Mouse (Mus musculus): ENCODE data around the gene Gm49405. TPM values are rescaled to one million over a fixed set of nuclear protein-coding genes. Genes with fewer than 3 reads are reported as not detected.
A peak's percentile ranks its signal among the peaks of the same experiment; 100 is the strongest.

The Gm49405 gene
- total and polyA plus RNA-seq, 3 experiments: 3.6 to 5.7 TPM; not detected in 1

DNA sequence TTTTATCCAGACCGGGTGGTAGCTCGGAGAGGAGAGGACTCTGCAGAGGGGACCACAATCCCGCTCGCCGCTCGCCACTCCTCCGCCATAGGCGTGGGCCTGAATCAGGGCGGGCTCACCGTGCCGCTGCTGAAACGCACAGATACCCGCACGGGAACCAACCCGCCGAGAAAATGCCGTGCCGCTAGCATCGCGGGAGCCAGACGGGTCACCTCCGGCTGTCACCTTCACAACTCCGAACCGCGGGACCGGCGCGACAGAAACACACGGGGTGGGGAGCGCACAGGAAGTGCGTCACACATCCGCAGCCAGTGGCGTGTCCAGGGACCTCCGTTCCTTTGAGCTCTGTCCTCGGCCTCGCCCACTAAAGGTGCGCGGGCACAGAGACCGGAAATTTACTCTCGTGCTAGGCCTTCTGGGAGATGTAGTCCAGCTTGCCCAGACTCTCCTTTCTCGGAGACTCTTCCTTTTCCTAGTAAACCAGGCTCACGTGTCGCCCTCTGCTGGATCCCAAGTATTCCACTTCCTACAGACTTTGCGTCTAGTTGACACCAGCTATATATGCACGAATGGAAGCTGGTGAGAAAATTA, 12.1 kb downstream of the Gm49405 start, which contains the start of gene Ndufv1 (continued):
- TF ChIP-seq E2F4 (IDR thresholded peaks at IDR 0.05; ENCODE audit: borderline replicate concordance, low read depth, low read length) (peak; percentile 62; the same call in 1 of the 2 replicates), ETS1 (IDR thresholded peaks at IDR 0.05; ENCODE audit: low read depth, low read length) (no peak), GATA1 (IDR thresholded peaks at IDR 0.05; ENCODE audit: low read depth, low read length) (no peak)

DNA sequence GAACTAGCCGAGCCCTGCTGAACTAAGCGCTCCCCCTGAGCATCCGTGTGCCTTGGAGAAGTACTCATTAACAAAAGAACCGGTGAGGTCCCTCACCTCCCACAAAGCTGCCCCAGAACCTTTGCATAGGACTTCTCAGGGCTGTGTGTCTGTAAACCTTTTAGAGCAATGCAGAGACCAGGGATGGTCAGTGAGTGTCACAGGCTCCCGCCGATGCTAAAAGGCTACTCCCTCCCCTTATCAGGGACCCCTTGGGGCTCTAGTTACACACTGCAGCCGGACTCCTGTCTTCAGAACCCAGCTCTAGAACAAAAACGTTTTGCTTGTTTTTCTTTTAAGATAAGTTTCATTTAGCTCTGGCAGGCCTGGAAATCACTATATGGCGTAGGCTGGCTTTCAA, 12.6 kb downstream of the Gm49405 start:
- peaks cover 0 to 7% of the 10 kb centered on the region in 2 experiments; a peak in 2 of 4 replicates for H3K4me1 ChIP-seq (ENCODE audit: control insufficient read depth in 1 of 2, insufficient read depth in 2 of 2, low read length in 2 of 2)
- peak overlapping the region; percentile 26; the same call in 1 of the 2 replicates for H3K27ac ChIP-seq (ENCODE audit: control insufficient read depth, low read depth, low read length)
- H3K79me2 ChIP-seq (ENCODE audit: control insufficient read depth, insufficient read depth, low read length, poor library complexity): peaks cover 10% of the 10 kb centered on the region
- peaks cover 0 to 8% of the 10 kb centered on the region in 2 experiments; a peak in 2 of 4 replicates for H3K36me3 ChIP-seq (ENCODE audit: control insufficient read depth in 1 of 2, insufficient read depth in 2 of 2, low read length in 2 of 2)
- H3K9me3 ChIP-seq (replicated peaks; ENCODE audit: insufficient read depth, low read length): no peaks in the 10 kb centered on the region
- no peak for DNase-seq (ENCODE audit: low read depth, low spot score)
- H3K4me3 ChIP-seq (ENCODE audit: control insufficient read depth in 1 of 2, insufficient read depth in 1 of 2, low read depth in 2 of 2, low read length in 2 of 2): peak overlapping the region; percentile 42 to 88
- H3K9ac ChIP-seq (ENCODE audit: control insufficient read depth, low read depth, low read length, poor library complexity, severe bottlenecking): peak overlapping the region; percentile 70
- TF ChIP-seq BHLHE40 (IDR thresholded peaks at IDR 0.05; ENCODE audit: borderline replicate concordance, low read depth, low read length) (0 out of 2 replicates have a peak, but pooled peaks have one; percentile 1), POLR2AphosphoS2 (IDR thresholded peaks at IDR 0.05; ENCODE audit: low read length) (no peak), JUND (IDR thresholded peaks at IDR 0.05; ENCODE audit: low read depth, low read length) (no peak), ZKSCAN1 (IDR thresholded peaks at IDR 0.05; ENCODE audit: low read depth, low read length) (no peak), ETS1 (IDR thresholded peaks at IDR 0.05; ENCODE audit: low read depth, low read length) (0 out of 2 replicates have a peak, but pooled peaks have one; percentile 6), EP300 (IDR thresholded peaks at IDR 0.05; ENCODE audit: low read depth in 1 of 2, low read length in 2 of 2) (no peak), HCFC1 (IDR thresholded peaks at IDR 0.05; ENCODE audit: low read depth, low read length) (no peak), MAFK (IDR thresholded peaks at IDR 0.05; ENCODE audit: borderline replicate concordance, low read depth, low read length) (no peak), CHD2 (IDR thresholded peaks at IDR 0.05; ENCODE audit: low read length) (no peak), USF1 (IDR thresholded peaks at IDR 0.05; ENCODE audit: low read depth, low read length) (no peak), SMC3 (IDR thresholded peaks at IDR 0.05; ENCODE audit: low read depth, low read length) (no peak), TAL1 (IDR thresholded peaks at IDR 0.05; ENCODE audit: low read length) (no peak), MYB (IDR thresholded peaks at IDR 0.05; ENCODE audit: low read depth, low read length) (no peak), MXI1 (IDR thresholded peaks at IDR 0.05; ENCODE audit: low read depth, low read length) (no peak)
- H3K27me3 ChIP-seq (ENCODE audit: control insufficient read depth in 1 of 2, insufficient read depth in 2 of 2, low read length in 2 of 2): no peaks in the 10 kb centered on the region

DNA sequence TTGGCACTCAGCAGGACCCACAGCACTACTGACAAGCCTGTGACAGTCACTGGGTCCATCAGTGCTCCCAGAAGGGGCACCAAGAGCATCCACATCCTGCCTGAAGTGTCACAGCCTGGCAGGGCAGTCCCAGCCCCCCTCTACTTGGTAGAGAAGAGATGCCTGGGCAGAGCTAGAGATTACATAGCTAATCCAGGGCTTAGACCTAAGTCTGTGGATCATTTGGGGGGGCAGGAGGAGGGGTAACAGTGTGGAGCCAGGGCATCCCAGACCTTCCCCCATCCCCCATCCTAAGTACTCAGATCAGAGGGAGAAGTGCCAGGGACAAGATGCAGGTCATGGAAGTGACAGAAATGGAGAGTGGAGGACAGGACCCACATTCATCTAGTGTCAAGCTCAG, 14.4 kb downstream of the Gm49405 start:
- Histone ChIP-seq H3K27ac (ENCODE audit: control insufficient read depth, low read depth, low read length) (no peak overlapping the region), H3K9ac (ENCODE audit: control insufficient read depth, low read depth, low read length, poor library complexity, severe bottlenecking) (no peak overlapping the region), H3K4me1 (ENCODE audit: control insufficient read depth in 1 of 2, insufficient read depth in 2 of 2, low read length in 2 of 2) (peaks cover 0 to 10% of the 10 kb centered on the region in 2 experiments; a peak in 2 of 4 replicates), H3K27me3 (ENCODE audit: control insufficient read depth in 1 of 2, insufficient read depth in 2 of 2, low read length in 2 of 2) (no peaks in the 10 kb centered on the region), H3K4me3 (ENCODE audit: control insufficient read depth in 1 of 2, insufficient read depth in 1 of 2, low read depth in 2 of 2, low read length in 2 of 2) (no peak overlapping the region), H3K36me3 (ENCODE audit: control insufficient read depth in 1 of 2, insufficient read depth in 2 of 2, low read length in 2 of 2) (peaks cover 0 to 8% of the 10 kb centered on the region in 2 experiments; a peak in 2 of 4 replicates), H3K9me3 (replicated peaks; ENCODE audit: insufficient read depth, low read length) (no peaks in the 10 kb centered on the region), H3K79me2 (ENCODE audit: control insufficient read depth, insufficient read depth, low read length, poor library complexity) (peaks cover 10% of the 10 kb centered on the region)
- DNase-seq (ENCODE audit: low read depth, low spot score): no peak
- TF ChIP-seq SIN3A (IDR thresholded peaks at IDR 0.05; ENCODE audit: low read length) (no peak), GABPA (IDR thresholded peaks at IDR 0.05; ENCODE audit: low read depth, low read length) (no peak), CTCF (IDR thresholded peaks at IDR 0.05 in 2 of 3, conservative IDR thresholded peaks at IDR 0.05 in 1 of 3; ENCODE audit: control insufficient read depth in 1 of 3, insufficient read depth in 1 of 3, low read depth in 2 of 3, low read length in 3 of 3, poor library complexity in 1 of 3, severe bottlenecking in 1 of 3) (no peak), TAL1 (IDR thresholded peaks at IDR 0.05; ENCODE audit: low read length) (no peak), ZC3H11A (IDR thresholded peaks at IDR 0.05; ENCODE audit: low read depth, low read length) (no peak), UBTF (IDR thresholded peaks at IDR 0.05; ENCODE audit: borderline replicate concordance, insufficient read depth, low read depth, low read length) (no peak)

All from MEL (cell line).